Mouse (Mus musculus) cortical plate, adult 2 months (tissue): Measurements from ENCODE around the gene Cfap45.

Experiments used
- CTCF ChIP-seq: fragments of 200-500 bp; IDR thresholded peaks from 2 replicates; pipeline ENCODE4 v1.5.1; 2011; ENCODE audit warnings: mild to moderate bottlenecking, control low read depth, low read length; ENCODE audit not compliant: insufficient read depth; ENCODE audit errors: extremely low read depth
- POLR2A ChIP-seq: fragments of 200-500 bp; IDR thresholded peaks from 2 replicates; pipeline ENCODE4 v1.6.1; 2011; ENCODE audit warnings: mild to moderate bottlenecking, low read length, control low read depth; ENCODE audit not compliant: insufficient read depth; ENCODE audit errors: extremely low read depth

DNA sequence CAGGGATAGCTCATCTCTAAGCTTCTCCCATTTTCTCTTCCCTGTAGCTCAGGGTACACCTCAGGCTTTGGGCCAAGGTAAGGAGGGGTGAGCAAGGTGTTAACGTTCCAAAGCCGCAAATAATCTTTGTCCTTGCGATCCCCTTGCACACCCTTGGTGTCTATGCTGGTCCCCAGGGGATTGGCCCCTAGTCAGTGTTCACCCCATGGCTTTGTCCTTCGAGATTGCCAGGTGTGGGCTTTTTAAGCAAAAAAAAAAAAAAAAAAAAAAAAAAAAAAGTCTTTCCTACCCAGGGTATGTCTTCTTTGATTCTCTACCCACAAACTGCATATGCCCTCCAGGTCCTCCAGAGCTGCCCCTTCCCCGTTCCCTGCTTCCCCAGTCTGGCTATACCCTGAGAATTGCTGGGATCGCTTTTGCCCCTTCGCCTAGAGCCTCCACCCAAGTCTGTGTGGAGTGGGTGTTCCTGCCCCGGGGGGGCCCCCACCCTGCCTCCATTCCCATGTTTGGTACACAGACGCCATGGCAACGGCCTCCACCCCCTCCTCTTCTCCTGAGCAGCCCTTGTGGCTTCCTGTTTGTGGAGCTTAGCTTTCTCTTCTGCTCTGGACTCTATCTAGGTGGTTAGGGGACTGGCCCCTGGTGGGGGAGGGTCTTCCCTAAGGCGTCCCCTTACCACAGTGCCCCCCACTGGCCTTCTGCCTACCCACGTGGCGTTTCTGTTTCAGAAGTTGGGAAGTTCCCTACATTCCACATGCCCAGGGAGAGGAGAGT, 19.0 kb upstream of the Cfap45 start:
- no peak for TF ChIP-seq CTCF
- no peak for TF ChIP-seq POLR2A
